Mouse (Mus musculus) subcutaneous adipose tissue, adult 2 months (tissue): Measurements from ENCODE around the gene Dnajb3. TPM values are rescaled to one million over a fixed set of nuclear protein-coding genes. Genes with fewer than 3 reads are reported as not detected.

Experiments used
- polyA plus RNA-seq: library from polyadenylated mRNA; depleted of rRNA; stranded (reverse); fragments of >200 nt; gene quantifications from 2 replicates; pipeline ENCODE4 v1.2.3, GENCODE M21; 2012; ENCODE audit warnings: low replicate concordance; rRNA removed

The Dnajb3 gene
- 2.8 TPM in 1 of 2 replicates, not detected in the other for polyA plus RNA-seq

GRCm38 (mm10) chr1:88205294-88205922 is at the start of gene Dnajb3:
Gene Dnajb3, minus strand, starts transcription at chr1:88205782.

GRCm38 (mm10) chr1:88226670-88227379 is 21.2 kb upstream of the Dnajb3 start, which contains the start of gene Mroh2a:
Gene Mroh2a, plus strand, starts transcription at chr1:88226986.

GRCm38 (mm10) chr1:88211812-88212211 is 6.2 kb upstream of the Dnajb3 start, which contains the start of gene Ugt1a1:
Gene Ugt1a1, plus strand, starts transcription at chr1:88211959.

GRCm38 (mm10) chr1:88200456-88200855 is 5.1 kb downstream of the Dnajb3 start, which contains the start of gene Ugt1a2:
Gene Ugt1a2, plus strand, starts transcription at chr1:88200601.

GRCm38 (mm10) chr1:88165711-88166110 is 39.9 kb downstream of the Dnajb3 start, which contains the start of gene Ugt1a5:
Gene Ugt1a5, plus strand, starts transcription at chr1:88166012.

Other genes starting within 250 kb of the Dnajb3 start
- gene Usp40, start 197.2 kb downstream of the Dnajb3 start, polyA plus RNA-seq: 17.3 and 17.5 TPM in 2 replicates
- 0.11 and 0.30 TPM in 2 replicates for gene Ugt1a10, start 150.4 kb downstream of the Dnajb3 start, polyA plus RNA-seq
- 0.27 and 1.1 TPM in 2 replicates for gene Ugt1a9, start 135.0 kb downstream of the Dnajb3 start, polyA plus RNA-seq
- gene Ugt1a8, start 118.0 kb downstream of the Dnajb3 start, polyA plus RNA-seq: 0.69 TPM in 1 of 2 replicates, not detected in the other
- gene Ugt1a7c, start 110.7 kb downstream of the Dnajb3 start, polyA plus RNA-seq: 10.8 and 16.0 TPM in 2 replicates
- gene Ugt1a6b, start 102.5 kb downstream of the Dnajb3 start, polyA plus RNA-seq: 26.5 and 159 TPM in 2 replicates
- 44.0 and 172 TPM in 2 replicates for gene Ugt1a6a, start 71.0 kb downstream of the Dnajb3 start, polyA plus RNA-seq
- gene Ugt1a5, start 39.8 kb downstream of the Dnajb3 start, polyA plus RNA-seq: 0.40 and 1.0 TPM in 2 replicates
- gene Ugt1a2, start 5.2 kb downstream of the Dnajb3 start, polyA plus RNA-seq: 0.33 TPM in 1 of 2 replicates, not detected in the other
- 0.62 and 2.2 TPM in 2 replicates for gene Ugt1a1, start 6.2 kb upstream of the Dnajb3 start, polyA plus RNA-seq
- gene Mroh2a, start 21.2 kb upstream of the Dnajb3 start, polyA plus RNA-seq: 0.16 and 0.62 TPM in 2 replicates
- 43.1 and 84.3 TPM in 2 replicates for gene Hjurp, start 71.9 kb upstream of the Dnajb3 start, polyA plus RNA-seq
- gene Trpm8, start 71.9 kb upstream of the Dnajb3 start, polyA plus RNA-seq: not detected in 2 replicates
- 0.81 TPM in 1 of 2 replicates, not detected in the other for gene Spp2, start 201.2 kb upstream of the Dnajb3 start, polyA plus RNA-seq